Mouse (Mus musculus): ENCODE results near the gene B4galt2. TPM values are rescaled to one million over a fixed set of nuclear protein-coding genes. Genes with fewer than 3 reads are reported as not detected.
A peak's percentile ranks its signal among the peaks of the same experiment; 100 is the strongest.

The B4galt2 gene
- polyA plus RNA-seq, 1 experiment from 2014 or later, result 24.9 TPM

DNA sequence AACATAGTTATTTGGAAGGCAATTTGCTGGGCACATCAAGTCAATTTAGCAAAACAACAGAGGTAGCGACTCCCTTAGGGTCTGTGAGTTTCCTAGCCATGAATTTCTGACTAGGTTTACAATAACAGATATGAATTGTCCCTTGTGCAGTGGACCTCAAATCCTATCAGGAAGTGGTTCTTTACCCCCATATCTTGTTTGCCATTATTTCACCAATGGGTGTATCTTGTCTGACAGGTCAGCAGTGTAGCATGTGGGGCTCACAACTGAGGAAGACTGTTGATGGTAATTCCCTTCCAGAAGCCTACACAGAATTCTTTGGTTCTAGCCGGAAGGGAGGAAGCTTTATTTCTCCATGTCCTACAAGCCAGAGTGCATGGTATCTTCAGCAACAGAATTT lies 38.1 kb upstream of the B4galt2 start:
- Histone ChIP-seq H3K27ac (replicated peaks; ENCODE audit: low read depth, low read length) (no peak overlapping the region), H3K4me3 (ENCODE audit: low read depth, low read length) (no peak overlapping the region), H3K9ac (replicated peaks; ENCODE audit: low read length) (no peak overlapping the region), H3K9me3 (replicated peaks; ENCODE audit: control insufficient read depth, low read length) (no peaks in the 10 kb centered on the region; the same call in 1 of the 2 replicates), H3K4me1 (ENCODE audit: control insufficient read depth, insufficient read depth, low read length) (no peaks in the 10 kb centered on the region), H3K27me3 (ENCODE audit: control insufficient read depth, insufficient read depth, low read length) (peaks cover 11% of the 10 kb centered on the region), H3K4me2 (ENCODE audit: low read depth, low read length) (no peak overlapping the region), H3K36me3 (replicated peaks; ENCODE audit: control insufficient read depth, insufficient read depth, low read depth, low read length) (no peaks in the 10 kb centered on the region)
- 87% methylated on average over 2 of the region's 2 CpGs for WGBS
- ATAC-seq (replicated peaks; ENCODE audit: insufficient number of reproducible peaks, low FRiP score, low TSS enrichment, low read depth) (no peak), DNase-seq (ENCODE audit: low spot score) (no peak)

DNA sequence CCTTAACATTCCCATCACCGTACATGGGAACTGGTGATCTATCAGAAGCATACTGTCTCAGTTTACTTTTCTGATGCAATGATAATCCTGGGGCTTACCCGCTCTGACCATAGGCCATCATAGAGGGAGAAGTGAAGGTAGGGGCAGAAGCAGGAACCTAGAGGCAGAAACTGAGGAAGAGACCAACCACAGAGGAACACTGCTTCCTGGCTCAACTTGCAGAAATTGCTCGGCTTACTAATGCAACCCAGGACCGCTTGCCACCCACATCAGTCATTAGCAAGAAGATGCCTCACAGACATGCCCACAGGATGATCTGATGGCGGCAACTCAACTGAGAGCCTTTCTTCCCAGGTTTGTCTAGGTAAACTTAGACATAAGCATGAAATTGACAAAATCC lies 35.5 kb upstream of the B4galt2 start:
- Histone ChIP-seq H3K9ac (replicated peaks; ENCODE audit: low read length) (no peak overlapping the region), H3K9me3 (replicated peaks; ENCODE audit: control insufficient read depth, low read length) (no peaks in the 10 kb centered on the region), H3K36me3 (replicated peaks; ENCODE audit: control insufficient read depth, insufficient read depth, low read depth, low read length) (no peaks in the 10 kb centered on the region), H3K27me3 (ENCODE audit: control insufficient read depth, insufficient read depth, low read length) (no peaks in the 10 kb centered on the region), H3K4me3 (ENCODE audit: low read depth, low read length) (no peak overlapping the region), H3K27ac (replicated peaks; ENCODE audit: low read depth, low read length) (no peak overlapping the region), H3K4me1 (ENCODE audit: control insufficient read depth, insufficient read depth, low read length) (peaks cover 2% of the 10 kb centered on the region; the same call in 1 of the 2 replicates), H3K4me2 (ENCODE audit: low read depth, low read length) (no peak overlapping the region)
- ATAC-seq (replicated peaks; ENCODE audit: insufficient number of reproducible peaks, low FRiP score, low TSS enrichment, low read depth) (no peak), DNase-seq (ENCODE audit: low spot score) (no peak)
- WGBS, result 89% methylated on average over 5 of the region's 5 CpGs

GRCm38 (mm10) chr4:117918261-117918660 lies 35.0 kb upstream of the B4galt2 start:
- no peaks in the 10 kb centered on the region for H3K27me3 ChIP-seq (ENCODE audit: control insufficient read depth, insufficient read depth, low read length)
- ATAC-seq (replicated peaks; ENCODE audit: insufficient number of reproducible peaks, low FRiP score, low TSS enrichment, low read depth) (no peak), DNase-seq (ENCODE audit: low spot score) (no peak)
- no peak overlapping the region for H3K4me3 ChIP-seq (ENCODE audit: low read depth, low read length)
- WGBS, result 80% methylated on average over 3 of the region's 3 CpGs
- H3K4me1 ChIP-seq (ENCODE audit: control insufficient read depth, insufficient read depth, low read length), result peaks cover 2% of the 10 kb centered on the region; the same call in 1 of the 2 replicates
- H3K9ac ChIP-seq (replicated peaks; ENCODE audit: low read length), result no peak overlapping the region
- no peaks in the 10 kb centered on the region for H3K9me3 ChIP-seq (replicated peaks; ENCODE audit: control insufficient read depth, low read length)
- no peaks in the 10 kb centered on the region for H3K36me3 ChIP-seq (replicated peaks; ENCODE audit: control insufficient read depth, insufficient read depth, low read depth, low read length)
- H3K4me2 ChIP-seq (ENCODE audit: low read depth, low read length), result no peak overlapping the region
- H3K27ac ChIP-seq (replicated peaks; ENCODE audit: low read depth, low read length), result no peak overlapping the region

GRCm38 (mm10) chr4:117917847-117918246 lies 34.6 kb upstream of the B4galt2 start:
- H3K4me2 ChIP-seq (ENCODE audit: low read depth, low read length), result no peak overlapping the region
- H3K27me3 ChIP-seq (ENCODE audit: control insufficient read depth, insufficient read depth, low read length), result no peaks in the 10 kb centered on the region
- no peak overlapping the region for H3K9ac ChIP-seq (replicated peaks; ENCODE audit: low read length)
- no peak overlapping the region for H3K4me3 ChIP-seq (ENCODE audit: low read depth, low read length)
- H3K4me1 ChIP-seq (ENCODE audit: control insufficient read depth, insufficient read depth, low read length), result peaks cover 4% of the 10 kb centered on the region; the same call in 1 of the 2 replicates
- no peak for ATAC-seq (replicated peaks; ENCODE audit: insufficient number of reproducible peaks, low FRiP score, low TSS enrichment, low read depth)
- WGBS, result 91% methylated on average over 4 of the region's 4 CpGs
- no peaks in the 10 kb centered on the region for H3K9me3 ChIP-seq (replicated peaks; ENCODE audit: control insufficient read depth, low read length)
- DNase-seq (ENCODE audit: low spot score), result no peak
- no peak overlapping the region for H3K27ac ChIP-seq (replicated peaks; ENCODE audit: low read depth, low read length)
- no peaks in the 10 kb centered on the region for H3K36me3 ChIP-seq (replicated peaks; ENCODE audit: control insufficient read depth, insufficient read depth, low read depth, low read length)

DNA sequence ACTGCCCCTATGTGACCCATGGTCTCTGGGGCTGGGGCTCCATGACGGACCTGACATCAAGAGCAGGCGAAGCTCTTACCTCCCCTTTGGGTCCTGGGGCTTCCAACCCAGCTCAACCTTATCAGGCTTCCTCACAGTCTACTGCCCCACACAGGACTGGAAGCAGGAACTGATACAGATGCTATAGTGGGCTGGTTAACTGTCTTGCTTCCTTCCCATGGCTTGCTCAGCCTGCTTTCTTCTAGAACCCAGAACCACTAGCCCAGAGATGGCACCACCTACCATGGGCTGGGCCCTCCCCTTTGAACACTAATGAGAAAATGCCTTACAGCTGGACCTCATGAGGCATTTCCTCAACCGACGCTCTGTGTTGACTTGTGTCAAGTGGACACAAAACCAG lies 34.1 kb upstream of the B4galt2 start:
- Histone ChIP-seq H3K9ac (replicated peaks; ENCODE audit: low read length) (no peak overlapping the region), H3K4me3 (ENCODE audit: low read depth, low read length) (no peak overlapping the region), H3K27ac (replicated peaks; ENCODE audit: low read depth, low read length) (no peak overlapping the region), H3K4me1 (ENCODE audit: control insufficient read depth, insufficient read depth, low read length) (peaks cover 4% of the 10 kb centered on the region; the same call in 1 of the 2 replicates), H3K9me3 (replicated peaks; ENCODE audit: control insufficient read depth, low read length) (no peaks in the 10 kb centered on the region), H3K27me3 (ENCODE audit: control insufficient read depth, insufficient read depth, low read length) (no peaks in the 10 kb centered on the region), H3K36me3 (replicated peaks; ENCODE audit: control insufficient read depth, insufficient read depth, low read depth, low read length) (no peaks in the 10 kb centered on the region), H3K4me2 (ENCODE audit: low read depth, low read length) (no peak overlapping the region)
- 78% methylated on average over 4 of the region's 4 CpGs for WGBS
- ATAC-seq (replicated peaks; ENCODE audit: insufficient number of reproducible peaks, low FRiP score, low TSS enrichment, low read depth) (no peak), DNase-seq (ENCODE audit: low spot score) (no peak)

- ATAC-seq (replicated peaks; ENCODE audit: insufficient number of reproducible peaks, low FRiP score, low TSS enrichment, low read depth) (no peak), DNase-seq (ENCODE audit: low spot score) (no peak)
- Histone ChIP-seq H3K4me2 (ENCODE audit: low read depth, low read length) (no peak overlapping the region), H3K9me3 (replicated peaks; ENCODE audit: control insufficient read depth, low read length) (no peaks in the 10 kb centered on the region), H3K4me3 (ENCODE audit: low read depth, low read length) (no peak overlapping the region), H3K36me3 (replicated peaks; ENCODE audit: control insufficient read depth, insufficient read depth, low read depth, low read length) (no peaks in the 10 kb centered on the region), H3K9ac (replicated peaks; ENCODE audit: low read length) (no peak overlapping the region), H3K27me3 (ENCODE audit: control insufficient read depth, insufficient read depth, low read length) (no peaks in the 10 kb centered on the region), H3K4me1 (ENCODE audit: control insufficient read depth, insufficient read depth, low read length) (peaks cover 4% of the 10 kb centered on the region; the same call in 1 of the 2 replicates), H3K27ac (replicated peaks; ENCODE audit: low read depth, low read length) (no peak overlapping the region)
- 86% methylated on average over 5 of the region's 5 CpGs for WGBS
Observed at GRCm38 (mm10) chr4:117916386-117916785, 33.1 kb upstream of the B4galt2 start.

- Histone ChIP-seq H3K4me1 (ENCODE audit: control insufficient read depth, insufficient read depth, low read length) (peaks cover 4% of the 10 kb centered on the region; the same call in 1 of the 2 replicates), H3K27ac (replicated peaks; ENCODE audit: low read depth, low read length) (no peak overlapping the region)
Observed at GRCm38 (mm10) chr4:117915489-117916105, 32.3 kb upstream of the B4galt2 start.

DNA sequence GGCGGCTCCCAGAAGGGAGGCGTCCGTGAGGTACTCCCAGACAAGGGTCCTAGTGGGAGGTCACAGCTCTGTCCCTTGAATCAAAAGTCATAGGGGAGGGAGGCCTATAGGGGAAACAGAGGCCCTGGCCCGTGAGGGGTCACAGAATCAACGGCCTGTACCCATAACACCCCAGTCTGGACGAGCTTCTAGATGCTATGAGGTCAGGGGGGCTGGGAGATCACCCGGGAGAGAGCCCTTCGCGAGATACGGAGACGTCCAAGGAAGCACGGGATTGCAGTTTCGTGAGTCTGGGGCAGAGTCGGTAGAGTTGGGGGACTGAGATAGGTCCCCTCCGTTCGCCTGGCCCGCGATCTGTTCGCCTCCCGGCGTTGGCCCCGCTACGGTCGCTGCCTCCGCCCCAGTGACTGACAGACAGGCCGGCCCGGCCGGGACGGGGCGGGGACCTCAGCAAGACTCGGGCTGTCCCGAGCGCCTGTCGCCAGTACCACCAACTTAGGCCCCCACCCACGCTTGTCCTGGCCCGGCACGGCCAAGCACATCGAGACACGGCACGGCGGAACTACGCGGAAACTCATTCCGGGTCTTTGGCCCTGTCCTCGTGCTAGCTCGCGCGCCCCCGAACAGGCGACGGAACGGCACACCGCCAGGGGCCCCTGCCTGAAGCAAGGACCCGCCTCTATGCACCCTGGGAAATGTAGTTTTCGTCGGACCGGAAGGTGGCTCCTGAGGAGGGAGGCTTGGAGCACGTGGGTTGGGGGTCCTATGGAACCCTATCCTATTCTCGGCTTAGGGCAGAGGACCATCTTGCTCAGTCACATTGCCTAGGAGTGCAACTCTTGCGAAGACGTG lies 31.5 kb upstream of the B4galt2 start, which contains the start of gene Ipo13:
TSS of gene Ipo13 (minus strand) at position 409 of the 852 bp plus-strand sequence.
- H3K36me3 ChIP-seq (replicated peaks; ENCODE audit: control insufficient read depth, insufficient read depth, low read depth, low read length), result no peaks in the 10 kb centered on the region
- peak within 1 kb of the TSS; percentile 94 for H3K4me2 ChIP-seq (ENCODE audit: low read depth, low read length)
- H3K27ac ChIP-seq (replicated peaks; ENCODE audit: low read depth, low read length), result peak within 1 kb of the TSS; percentile 74; the same call in 1 of the 2 replicates
- peaks cover 4% of the 10 kb centered on the region; the same call in 1 of the 2 replicates for H3K4me1 ChIP-seq (ENCODE audit: control insufficient read depth, insufficient read depth, low read length)
- peak within 1 kb of the TSS; percentile 65 for H3K4me3 ChIP-seq (ENCODE audit: low read depth, low read length)
- peak within 1 kb of the TSS; percentile 74 for H3K9ac ChIP-seq (replicated peaks; ENCODE audit: low read length)
- DNase-seq (ENCODE audit: low spot score) (peak; percentile 98), ATAC-seq (replicated peaks; ENCODE audit: insufficient number of reproducible peaks, low FRiP score, low TSS enrichment, low read depth) (peak; percentile 94)
- no peaks in the 10 kb centered on the region for H3K27me3 ChIP-seq (ENCODE audit: control insufficient read depth, insufficient read depth, low read length)
- 0% methylated on average over 61 of the region's 61 CpGs for WGBS
- no peaks in the 10 kb centered on the region for H3K9me3 ChIP-seq (replicated peaks; ENCODE audit: control insufficient read depth, low read length)

More at GRCm38 (mm10) chr4:117915489-117916105, 32.3 kb upstream of the B4galt2 start:
- peak overlapping the region; percentile 65 for H3K4me3 ChIP-seq (ENCODE audit: low read depth, low read length)
- H3K9ac ChIP-seq (replicated peaks; ENCODE audit: low read length), result peak overlapping the region; percentile 74
- H3K27me3 ChIP-seq (ENCODE audit: control insufficient read depth, insufficient read depth, low read length), result no peaks in the 10 kb centered on the region
- H3K9me3 ChIP-seq (replicated peaks; ENCODE audit: control insufficient read depth, low read length), result no peaks in the 10 kb centered on the region
- H3K4me2 ChIP-seq (ENCODE audit: low read depth, low read length), result peak overlapping the region; percentile 94
- 13% methylated on average over 19 of the region's 19 CpGs for WGBS
- DNase-seq (ENCODE audit: low spot score) (no peak), ATAC-seq (replicated peaks; ENCODE audit: insufficient number of reproducible peaks, low FRiP score, low TSS enrichment, low read depth) (no peak)
- H3K36me3 ChIP-seq (replicated peaks; ENCODE audit: control insufficient read depth, insufficient read depth, low read depth, low read length), result no peaks in the 10 kb centered on the region

Data from embryonic facial prominence, embryonic 11.5 days (tissue).